Mouse (Mus musculus): ENCODE results near the gene Tmem258.

Gene Tmem258

GRCm38 (mm10) chr19:10185876-10186275 is 17.9 kb upstream of the Tmem258 start:
- no peak for DNase-seq (ENCODE audit: low spot score)

- DNase-seq (ENCODE audit: low spot score) = no peak
Measured at GRCm38 (mm10) chr19:10186569-10186968, 17.2 kb upstream of the Tmem258 start.

GRCm38 (mm10) chr19:10188281-10188811 is 15.5 kb upstream of the Tmem258 start:
- no peak for DNase-seq (ENCODE audit: low spot score)

GRCm38 (mm10) chr19:10189022-10189421 is 14.8 kb upstream of the Tmem258 start:
- DNase-seq (ENCODE audit: low spot score) = no peak

- DNase-seq (ENCODE audit: low spot score) = no peak
Measured at GRCm38 (mm10) chr19:10189940-10190339, 13.9 kb upstream of the Tmem258 start.

GRCm38 (mm10) chr19:10190796-10191195 is 13.0 kb upstream of the Tmem258 start:
- DNase-seq (ENCODE audit: low spot score) = peak; percentile 74

GRCm38 (mm10) chr19:10191326-10191725 is 12.5 kb upstream of the Tmem258 start:
- no peak for DNase-seq (ENCODE audit: low spot score)

- no peak for DNase-seq (ENCODE audit: low spot score)
Measured at GRCm38 (mm10) chr19:10194337-10194736, 9.5 kb upstream of the Tmem258 start.

- no peak for DNase-seq (ENCODE audit: low spot score)
Measured at GRCm38 (mm10) chr19:10195252-10195651, 8.6 kb upstream of the Tmem258 start.

- no peak for DNase-seq (ENCODE audit: low spot score)
Measured at GRCm38 (mm10) chr19:10197130-10197529, 6.7 kb upstream of the Tmem258 start.

- DNase-seq (ENCODE audit: low spot score) = no peak
Measured at GRCm38 (mm10) chr19:10198286-10198685, 5.5 kb upstream of the Tmem258 start.

GRCm38 (mm10) chr19:10198723-10199122 is 5.1 kb upstream of the Tmem258 start:
- no peak for DNase-seq (ENCODE audit: low spot score)

GRCm38 (mm10) chr19:10203146-10203847 is 517 bp upstream of the Tmem258 start:
- DNase-seq (ENCODE audit: low spot score) = no peak

- DNase-seq (ENCODE audit: low spot score) = peak; percentile 63
Measured at GRCm38 (mm10) chr19:10204616-10205001, 795 bp downstream of the Tmem258 start.

- no peak for DNase-seq (ENCODE audit: low spot score)
Measured at GRCm38 (mm10) chr19:10205051-10205450, 1.2 kb downstream of the Tmem258 start.

- no peak for DNase-seq (ENCODE audit: low spot score)
Measured at GRCm38 (mm10) chr19:10208851-10209250, 5.0 kb downstream of the Tmem258 start.

GRCm38 (mm10) chr19:10210885-10211284 is 7.1 kb downstream of the Tmem258 start:
- no peak for DNase-seq (ENCODE audit: low spot score)

- no peak for DNase-seq (ENCODE audit: low spot score)
Measured at GRCm38 (mm10) chr19:10213796-10214471, 10.1 kb downstream of the Tmem258 start.

GRCm38 (mm10) chr19:10216101-10216500 is 12.3 kb downstream of the Tmem258 start:
- DNase-seq (ENCODE audit: low spot score) = no peak

GRCm38 (mm10) chr19:10219108-10219507 is 15.3 kb downstream of the Tmem258 start:
- DNase-seq (ENCODE audit: low spot score) = no peak

- no peak for DNase-seq (ENCODE audit: low spot score)
Measured at GRCm38 (mm10) chr19:10219593-10219992, 15.8 kb downstream of the Tmem258 start.

- DNase-seq (ENCODE audit: low spot score) = no peak
Measured at GRCm38 (mm10) chr19:10221585-10221984, 17.8 kb downstream of the Tmem258 start.

- DNase-seq (ENCODE audit: low spot score) = no peak
Measured at GRCm38 (mm10) chr19:10222656-10223055, 18.8 kb downstream of the Tmem258 start.

Measured in layer of hippocampus, adult 9-10 months (tissue).